ENCODE assay signal across 28 mouse cellular contexts in the genomic region with DNA sequence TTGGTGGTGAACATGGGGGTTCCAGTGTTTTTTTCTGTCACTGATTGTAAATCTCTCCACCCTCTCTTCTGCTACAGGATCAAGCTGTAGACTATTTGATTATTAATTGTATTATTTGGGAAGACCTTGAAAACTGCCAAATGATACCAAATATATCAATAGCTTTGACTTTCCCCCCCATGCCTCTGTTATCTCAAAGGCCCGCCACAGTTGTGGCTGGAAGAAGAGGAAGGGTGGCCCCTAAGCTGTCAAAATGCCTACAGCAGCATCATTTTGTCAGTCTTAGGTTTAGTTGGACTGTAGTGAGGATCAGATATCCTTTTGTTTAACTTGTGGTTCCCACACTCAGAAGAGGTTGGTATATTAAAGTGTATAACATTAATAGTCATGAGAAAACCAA. TPM values are rescaled to one million over a fixed set of nuclear protein-coding genes. Genes with fewer than 3 reads are reported as not detected.
DNase-seq lines count a peak whose midpoint lies in the region; ATAC-seq and TF ChIP-seq lines count a peak whose summit lies in the region.
"Had no signal": no experiment of that assay in that cellular context is flagged by ENCODE, and none has a peak within 500 bp of the region (broad histone marks: within the 10 kb centered on the region; RNA-seq: fewer than 3 reads in every experiment).

No protein-coding gene starts in this region.

- no peaks in the 10 kb centered on the region for H3K27me3 ChIP-seq in liver, embryonic 16.5 days (ENCODE audit: control insufficient read depth, insufficient read depth, low read depth, low read length)
- H3K27me3 ChIP-seq in lung, postnatal 0 days (replicated peaks; ENCODE audit: insufficient read depth, low read length) = no peaks in the 10 kb centered on the region
- H3K27me3 ChIP-seq in liver, postnatal 0 days (ENCODE audit: insufficient read depth, low read length) = no peaks in the 10 kb centered on the region
- no peaks in the 10 kb centered on the region for H3K27me3 ChIP-seq in forebrain, embryonic 10.5 days (ENCODE audit: poor library complexity, severe bottlenecking)
- H3K27me3 ChIP-seq: embryonic facial prominence, embryonic 13.5 days; forebrain, embryonic 13.5 days; heart, embryonic 13.5 days had no signal

- TF ChIP-seq EP300 in lung, postnatal 0 days (IDR thresholded peaks at IDR 0.05) = no peak
- no peak for TF ChIP-seq EP300 in liver, postnatal 0 days (IDR thresholded peaks at IDR 0.05; ENCODE audit: low read depth)

- WGBS in liver, embryonic 16.5 days (ENCODE audit: insufficient replicate concordance) = 17% methylated on average over 1 of the region's 1 CpGs
- WGBS in lung, postnatal 0 days = 81% methylated on average over 1 of the region's 1 CpGs
- WGBS in lung, adult 2 months = 100% methylated on average over 1 of the region's 1 CpGs
- WGBS in liver, postnatal 0 days (ENCODE audit: insufficient replicate concordance) = 55% methylated on average over 1 of the region's 1 CpGs
- WGBS in forebrain, embryonic 10.5 days = 96% methylated on average over 1 of the region's 1 CpGs

- no peak overlapping the region for H3K4me2 ChIP-seq in liver, embryonic 16.5 days (ENCODE audit: low read depth, low read length)
- H3K4me2 ChIP-seq in lung, postnatal 0 days (replicated peaks; ENCODE audit: low read depth, low read length) = no peak overlapping the region
- H3K4me2 ChIP-seq in liver, postnatal 0 days (ENCODE audit: low read depth, low read length) = no peak overlapping the region
- H3K4me2 ChIP-seq: embryonic facial prominence, embryonic 13.5 days; forebrain, embryonic 13.5 days; heart, embryonic 13.5 days; hindbrain, embryonic 14.5 days had no signal

- no peak for DNase-seq in liver
- no peak for DNase-seq in lung, postnatal 0 days (ENCODE audit: low spot score)
- DNase-seq in lung, adult 2 months = no peak
- no peak for DNase-seq in liver, postnatal 0 days
- DNase-seq in forebrain, embryonic 10.5 days (ENCODE audit: extremely low spot score, low spot score) = no peak
- DNase-seq: adrenal gland, adult 8-10 months; adrenal gland, postnatal 25 days; cerebellum, adult 11-12 months; cerebellum, adult 8-10 months; cerebellum, postnatal 10 days; cerebellum, postnatal 36 days; embryo, embryonic 11 days; gastrocnemius, postnatal 10 days; gastrocnemius, postnatal 36 days; heart, adult 2 months; heart, postnatal 14 days; heart, postnatal 4 days had no signal

- no peak overlapping the region for H3K4me3 ChIP-seq in liver, embryonic 16.5 days (ENCODE audit: low read depth, low read length)
- H3K4me3 ChIP-seq in lung, postnatal 0 days (ENCODE audit: low read depth, low read length) = no peak overlapping the region
- no peak overlapping the region for H3K4me3 ChIP-seq in lung, adult 2 months (replicated peaks; ENCODE audit: extremely low read depth, low read depth, low read length)
- no peak overlapping the region for H3K4me3 ChIP-seq in liver, postnatal 0 days (ENCODE audit: low read depth, low read length)
- no peak overlapping the region for H3K4me3 ChIP-seq in forebrain, embryonic 10.5 days
- H3K4me3 ChIP-seq: embryonic facial prominence, embryonic 10.5 days; embryonic facial prominence, embryonic 13.5 days; erythroblast, embryonic 14.5 days; forebrain, embryonic 13.5 days; heart, adult 2 months; heart, embryonic 10.5 days; heart, embryonic 13.5 days had no signal

- H3K4me1 ChIP-seq in liver, embryonic 16.5 days (ENCODE audit: control insufficient read depth, low read depth, low read length) = peaks cover 12% of the 10 kb centered on the region
- peaks cover 12% of the 10 kb centered on the region; the same call in 1 of the 2 replicates for H3K4me1 ChIP-seq in lung, postnatal 0 days (ENCODE audit: insufficient read depth, low read depth, low read length)
- peaks cover 3% of the 10 kb centered on the region; the same call in 1 of the 2 replicates for H3K4me1 ChIP-seq in lung, adult 2 months (ENCODE audit: control insufficient read depth, insufficient read depth, low read length)
- H3K4me1 ChIP-seq in liver, postnatal 0 days (ENCODE audit: insufficient read depth) = peaks cover 10% of the 10 kb centered on the region
- peaks cover 15% of the 10 kb centered on the region for H3K4me1 ChIP-seq in forebrain, embryonic 10.5 days

- H3K9ac ChIP-seq in liver, embryonic 16.5 days (ENCODE audit: low read depth, low read length) = no peak overlapping the region
- no peak overlapping the region for H3K9ac ChIP-seq in lung, postnatal 0 days (replicated peaks; ENCODE audit: low read depth)
- no peak overlapping the region for H3K9ac ChIP-seq in liver, postnatal 0 days (replicated peaks)
- H3K9ac ChIP-seq: embryonic facial prominence, embryonic 13.5 days; forebrain, embryonic 13.5 days; heart, embryonic 13.5 days; hindbrain, embryonic 14.5 days had no signal

- H3K9me3 ChIP-seq in liver, embryonic 16.5 days (replicated peaks; ENCODE audit: control insufficient read depth, low read length) = no peaks in the 10 kb centered on the region
- no peaks in the 10 kb centered on the region for H3K9me3 ChIP-seq in lung, postnatal 0 days (ENCODE audit: low read length)
- no peaks in the 10 kb centered on the region for H3K9me3 ChIP-seq in liver, postnatal 0 days (ENCODE audit: low read length)
- no peaks in the 10 kb centered on the region for H3K9me3 ChIP-seq in forebrain, embryonic 10.5 days
- H3K9me3 ChIP-seq: embryonic facial prominence, embryonic 10.5 days; embryonic facial prominence, embryonic 13.5 days; forebrain, embryonic 13.5 days; heart, embryonic 10.5 days; heart, embryonic 13.5 days had no signal

- no peak for TF ChIP-seq CTCF in lung, postnatal 0 days (IDR thresholded peaks at IDR 0.05)
- no peak for TF ChIP-seq CTCF in lung, adult 2 months (IDR thresholded peaks at IDR 0.05; ENCODE audit: insufficient read depth, low read length)
- TF ChIP-seq CTCF in liver, postnatal 0 days (IDR thresholded peaks at IDR 0.05; ENCODE audit: low read depth) = no peak

- no peak for TF ChIP-seq POLR2A in lung, adult 2 months (IDR thresholded peaks at IDR 0.05; ENCODE audit: borderline replicate concordance, extremely low read depth, low read depth, low read length)

- no peak for ATAC-seq in liver, embryonic 16.5 days (ENCODE audit: low read depth)
- no peak for ATAC-seq in lung, postnatal 0 days
- no peak for ATAC-seq in liver, postnatal 0 days
- ATAC-seq: activated CD4-positive, CD25-positive, alpha-beta regulatory T cell, adult 4 months; CD4-positive, CD25-positive, alpha-beta regulatory T cell, adult 4 months; forebrain, embryonic 13.5 days; forebrain, embryonic 16.5 days had no signal

- H3K27ac ChIP-seq in liver, embryonic 16.5 days (ENCODE audit: low read length) = peak overlapping the region; percentile 65; the same call in 1 of the 2 replicates
- H3K27ac ChIP-seq in lung, postnatal 0 days (ENCODE audit: low read length) = peak overlapping the region; percentile 74
- H3K27ac ChIP-seq in liver, postnatal 0 days (ENCODE audit: low read depth) = peak overlapping the region; percentile 2
- H3K27ac ChIP-seq in forebrain, embryonic 10.5 days = no peak overlapping the region
- H3K27ac ChIP-seq: embryonic facial prominence, embryonic 10.5 days; embryonic facial prominence, embryonic 13.5 days; forebrain, embryonic 13.5 days; heart, adult 2 months; heart, embryonic 10.5 days; heart, embryonic 13.5 days; hindbrain, embryonic 14.5 days had no signal

- H3K36me3 ChIP-seq in liver, embryonic 16.5 days (ENCODE audit: control insufficient read depth, insufficient read depth) = no peaks in the 10 kb centered on the region
- H3K36me3 ChIP-seq in lung, postnatal 0 days (ENCODE audit: insufficient read depth, low read length) = no peaks in the 10 kb centered on the region
- no peaks in the 10 kb centered on the region for H3K36me3 ChIP-seq in liver, postnatal 0 days (replicated peaks; ENCODE audit: insufficient read depth, low read length)
- H3K36me3 ChIP-seq in forebrain, embryonic 10.5 days (replicated peaks) = no peaks in the 10 kb centered on the region
- H3K36me3 ChIP-seq: embryonic facial prominence, embryonic 10.5 days; embryonic facial prominence, embryonic 13.5 days; heart, embryonic 10.5 days; heart, embryonic 13.5 days had no signal

RNA-seq across cellular contexts. Expression of a gene that starts 1.7 kb away (rescaled TPM):
- 3.6 and 4.6 TPM in 2 replicates for polyA plus RNA-seq in liver, embryonic 16.5 days (2015; fragmentation: Nextera tagmentation; extraction: Ambion mirVana)
- polyA plus RNA-seq in lung, postnatal 0 days (2015; fragmentation: Nextera tagmentation; extraction: Ambion mirVana) = 7.1 and 7.8 TPM in 2 replicates
- 4.7 and 7.2 TPM in 2 replicates for polyA plus RNA-seq in lung, adult 2 months (2012; rRNA removed)
- 3.1 and 5.6 TPM in 2 replicates for polyA plus RNA-seq in liver, postnatal 0 days (2015; fragmentation: Nextera tagmentation; extraction: Ambion mirVana)
- 2.7 and 3.6 TPM in 2 replicates for polyA plus RNA-seq in forebrain, embryonic 10.5 days (2016; fragmentation: Nextera tagmentation; extraction: Ambion mirVana)
